Mouse (Mus musculus) heart, embryonic 14.5 days (tissue): ENCODE measurements around the gene Iqsec3. TPM values are rescaled to one million over a fixed set of nuclear protein-coding genes. Genes with fewer than 3 reads are reported as not detected.

Source experiments
- ATAC-seq: fragments of 200-750 bp; cut with Nextera tagmentation; 2 replicates; pipeline ENCODE4 v1.8.0; 2017; ENCODE audit warnings: low read depth, moderate TSS enrichment; ENCODE audit not compliant: insufficient number of reproducible peaks, insufficient read depth, low FRiP score
- H3K27ac ChIP-seq, 2 experiments: fragments of 200-500 bp in 1 of 2; fragments of 300-500 bp in 1 of 2; sonication (generic) in 1 of 2; replicated peaks in 1 of 2; 2 replicates each; pipeline ENCODE4 v1.5.1; 2012 to 2014; ENCODE audit warnings: low read depth in 2 of 2, low read length in 2 of 2, control low read depth in 1 of 2, mild to moderate bottlenecking in 1 of 2, mixed read lengths in 1 of 2; ENCODE audit not compliant: control insufficient read depth in 1 of 2, insufficient read depth in 1 of 2
- H3K27me3 ChIP-seq: fragments of 300-500 bp; sonication (generic); 2 replicates; pipeline ENCODE4 v1.6.1; 2014; ENCODE audit warnings: mild to moderate bottlenecking, low read length, control low read depth; ENCODE audit not compliant: control insufficient read depth, insufficient read depth
- H3K36me3 ChIP-seq: fragments of 300-500 bp; sonication (generic); 2 replicates; pipeline ENCODE4 v1.6.1; 2014; ENCODE audit warnings: mild to moderate bottlenecking, control low read depth, low read length, mixed read lengths; ENCODE audit not compliant: control insufficient read depth, insufficient read depth
- H3K4me1 ChIP-seq, 2 experiments: fragments of 200-500 bp in 1 of 2; fragments of 300-500 bp in 1 of 2; sonication (generic) in 1 of 2; 2 replicates each; pipeline ENCODE4 v1.6.1; 2012 to 2014; ENCODE audit warnings: low read length in 2 of 2, control low read depth in 1 of 2, mixed read lengths in 1 of 2; ENCODE audit not compliant: control insufficient read depth in 2 of 2, insufficient read depth in 2 of 2
- H3K4me2 ChIP-seq: fragments of 300-500 bp; sonication (generic); 2 replicates; pipeline ENCODE4 v1.6.1; 2014; ENCODE audit warnings: mild to moderate bottlenecking, low read length
- H3K4me3 ChIP-seq, 2 experiments: fragments of 200-500 bp in 1 of 2; fragments of 300-500 bp in 1 of 2; sonication (generic) in 1 of 2; 2 replicates each; pipeline ENCODE4 v1.5.1; 2012 to 2014; ENCODE audit warnings: low read length in 2 of 2, mild to moderate bottlenecking in 2 of 2, control low read depth in 1 of 2, low read depth in 1 of 2, moderate library complexity in 1 of 2; ENCODE audit not compliant: control insufficient read depth in 1 of 2, insufficient read depth in 1 of 2
- H3K9ac ChIP-seq: fragments of 300-500 bp; sonication (generic); 2 replicates; pipeline ENCODE4 v1.6.1; 2014; ENCODE audit warnings: mild to moderate bottlenecking, low read length
- H3K9me3 ChIP-seq: fragments of 300-500 bp; sonication (generic); 2 replicates; pipeline ENCODE4 v1.6.1; 2016; ENCODE audit warnings: low read length, control low read depth; ENCODE audit not compliant: control insufficient read depth
- WGBS: fragments of 180-500 bp; shearing (Covaris S2); extraction: QIAGEN DNeasy Blood & Tissue Kit; methylation state at CpG from one replicate; pipeline ENCODE4 v1.1.7; 2014; 5-methylcytosine and 5-hydroxymethylcytosine counted together
- polyA plus RNA-seq: library from polyadenylated mRNA; unstranded; fragments of >200 nt; fragmentation: Nextera tagmentation; extraction: Ambion mirVana; gene quantifications from 2 replicates; pipeline ENCODE4 v1.2.1, GENCODE M21; 2014

The Iqsec3 gene
- polyA plus RNA-seq, 1 experiment from 2014 or later, result not detected

DNA sequence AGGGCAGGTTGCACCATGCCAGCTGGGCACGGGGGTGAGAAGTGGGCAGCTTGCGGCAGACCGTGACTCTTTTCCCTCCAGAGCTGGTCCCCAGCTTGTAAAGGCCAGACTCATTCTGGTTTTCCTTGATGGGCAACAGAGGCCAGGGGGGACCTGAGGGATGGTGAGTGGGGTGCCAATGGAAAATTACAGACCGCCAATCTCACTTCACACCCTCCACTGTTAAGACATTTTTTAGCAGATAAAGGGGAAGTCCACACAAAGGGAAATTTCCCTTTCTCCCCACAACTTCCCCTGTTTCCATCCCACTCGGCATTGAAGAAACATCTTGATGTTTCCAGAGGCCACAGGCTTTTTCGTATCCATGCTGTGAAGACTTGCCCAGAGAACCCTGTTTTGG, 131.8 kb downstream of the Iqsec3 start:
- H3K27ac ChIP-seq, result no peak overlapping the region
- no peaks in the 10 kb centered on the region for H3K36me3 ChIP-seq
- no peak overlapping the region for H3K4me3 ChIP-seq
- H3K27me3 ChIP-seq, result peaks cover 16% of the 10 kb centered on the region; the same call in 1 of the 2 replicates
- H3K9ac ChIP-seq, result no peak overlapping the region
- H3K4me1 ChIP-seq, result peaks cover 2% of the 10 kb centered on the region in 2 experiments
- no peak overlapping the region for H3K4me2 ChIP-seq
- ATAC-seq, result no peak
- WGBS, result 66% methylated on average over 6 of the region's 6 CpGs
- H3K9me3 ChIP-seq, result no peaks in the 10 kb centered on the region

DNA sequence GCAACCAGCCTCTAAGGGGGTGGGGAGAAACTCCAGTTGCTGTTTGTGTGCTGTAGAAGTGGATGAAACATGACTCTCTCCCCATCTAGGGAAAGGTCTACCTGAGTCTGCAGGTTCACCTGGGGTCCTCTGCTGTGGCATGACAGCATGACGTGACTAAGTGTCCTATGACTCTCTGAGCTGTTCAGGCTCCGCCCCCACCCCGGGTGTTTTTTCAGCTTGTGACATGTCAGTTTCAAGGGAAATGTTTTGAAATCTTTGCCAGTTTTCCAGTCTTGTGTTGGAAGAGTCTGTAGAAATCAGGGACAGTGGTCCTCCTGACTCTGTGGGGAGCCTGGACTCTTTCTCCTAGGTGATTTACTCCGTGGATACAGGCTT, 135.0 kb downstream of the Iqsec3 start:
- Histone ChIP-seq H3K36me3 (no peaks in the 10 kb centered on the region), H3K4me1 (peaks cover 5 to 6% of the 10 kb centered on the region in 2 experiments), H3K4me2 (no peak overlapping the region), H3K9me3 (no peaks in the 10 kb centered on the region), H3K9ac (no peak overlapping the region), H3K27me3 (peaks cover 16% of the 10 kb centered on the region; the same call in 1 of the 2 replicates), H3K27ac (no peak overlapping the region), H3K4me3 (no peak overlapping the region)
- no peak for ATAC-seq
- 45% methylated on average over 4 of the region's 4 CpGs for WGBS

DNA sequence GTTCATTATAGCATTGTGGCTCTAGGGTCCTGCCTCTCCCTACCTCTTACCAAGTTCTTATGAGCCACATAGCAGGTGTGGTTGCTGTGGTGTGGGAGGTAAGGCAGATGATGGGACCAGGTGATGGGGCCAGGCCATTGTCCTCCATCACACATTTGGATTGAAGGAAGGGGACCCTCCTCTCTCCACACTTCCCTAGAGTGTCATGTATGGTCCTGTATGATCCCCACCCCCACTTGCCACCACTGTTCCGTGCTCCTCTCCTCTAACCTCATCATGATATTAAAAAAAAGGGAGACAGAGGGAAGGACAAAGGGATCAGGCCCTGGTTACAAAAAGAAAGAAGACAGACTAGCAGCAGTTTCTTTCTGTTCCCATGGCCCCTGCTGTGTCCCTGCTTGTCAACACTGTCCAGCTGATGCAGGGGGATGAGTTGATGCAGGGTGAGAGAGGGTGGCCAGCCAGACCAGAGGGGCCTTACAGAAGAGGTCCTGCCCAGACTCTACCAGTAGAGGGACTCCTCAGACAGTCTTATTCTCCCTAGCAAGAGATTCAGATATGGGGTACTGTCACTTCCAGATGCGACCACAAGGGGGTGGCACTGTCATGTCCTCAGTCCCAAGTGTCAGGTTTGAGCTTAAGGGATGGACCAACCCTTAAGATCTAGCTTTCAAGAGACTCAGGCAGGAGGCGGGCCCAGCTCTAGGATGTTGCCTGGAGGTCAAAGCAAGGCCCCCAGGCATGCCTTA, 135.5 kb downstream of the Iqsec3 start:
- no peak overlapping the region for H3K9ac ChIP-seq
- no peak overlapping the region for H3K4me2 ChIP-seq
- ATAC-seq, result no peak
- peaks cover 14% of the 10 kb centered on the region; the same call in 1 of the 2 replicates for H3K27me3 ChIP-seq
- WGBS, result 35% methylated on average over 3 of the region's 3 CpGs
- peaks cover 5 to 6% of the 10 kb centered on the region in 2 experiments for H3K4me1 ChIP-seq
- H3K27ac ChIP-seq, result no peak overlapping the region
- H3K9me3 ChIP-seq, result no peaks in the 10 kb centered on the region
- H3K36me3 ChIP-seq, result no peaks in the 10 kb centered on the region
- no peak overlapping the region for H3K4me3 ChIP-seq

DNA sequence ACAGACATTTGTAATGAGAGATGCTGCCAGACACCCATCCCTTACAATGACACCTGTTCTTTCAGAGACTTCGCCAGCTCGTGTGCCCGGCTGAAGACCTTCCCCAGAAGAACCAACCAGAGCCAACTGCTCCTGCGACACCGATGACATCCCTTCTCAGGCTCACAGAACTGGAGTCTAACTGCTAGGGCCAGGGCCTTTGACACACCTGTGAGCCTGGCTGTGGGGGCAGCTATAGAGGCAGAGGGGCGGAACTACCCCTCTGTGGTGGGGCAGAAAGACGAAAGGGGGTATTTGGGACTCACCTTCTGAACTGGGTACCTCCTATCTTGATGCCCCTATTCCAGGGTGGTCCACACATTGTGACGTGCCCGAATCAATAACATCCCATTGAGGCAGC, 136.2 kb downstream of the Iqsec3 start:
- H3K4me3 ChIP-seq, result no peak overlapping the region
- no peaks in the 10 kb centered on the region for H3K36me3 ChIP-seq
- WGBS, result 93% methylated on average over 9 of the region's 9 CpGs
- H3K9me3 ChIP-seq, result no peaks in the 10 kb centered on the region
- H3K4me1 ChIP-seq, result peaks cover 5 to 6% of the 10 kb centered on the region in 2 experiments
- H3K27ac ChIP-seq, result no peak overlapping the region
- no peak overlapping the region for H3K9ac ChIP-seq
- peaks cover 10% of the 10 kb centered on the region; the same call in 1 of the 2 replicates for H3K27me3 ChIP-seq
- no peak overlapping the region for H3K4me2 ChIP-seq
- no peak for ATAC-seq

DNA sequence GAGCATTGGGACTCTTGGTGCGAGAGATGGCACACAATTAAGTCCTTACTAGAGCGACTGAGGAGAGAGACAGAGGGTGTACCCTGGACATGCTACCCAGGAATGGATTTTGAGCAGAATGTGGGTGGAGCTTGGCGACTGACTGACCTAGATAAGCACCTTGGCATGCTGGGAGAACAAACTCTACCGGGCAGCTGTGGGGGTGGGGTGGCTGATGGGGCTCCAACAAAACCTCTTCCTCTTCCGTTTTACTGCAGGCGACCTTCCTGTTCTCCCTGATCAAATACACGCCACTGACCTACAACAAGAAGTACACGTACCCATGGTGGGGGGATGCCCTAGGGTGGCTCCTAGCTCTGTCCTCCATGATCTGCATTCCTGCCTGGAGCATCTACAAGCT, 136.9 kb downstream of the Iqsec3 start:
- 44% methylated on average over 8 of the region's 8 CpGs for WGBS
- Histone ChIP-seq H3K27me3 (peaks cover 10% of the 10 kb centered on the region; the same call in 1 of the 2 replicates), H3K9ac (no peak overlapping the region), H3K36me3 (no peaks in the 10 kb centered on the region), H3K4me2 (no peak overlapping the region), H3K4me1 (peaks cover 5 to 6% of the 10 kb centered on the region in 2 experiments), H3K9me3 (no peaks in the 10 kb centered on the region), H3K27ac (no peak overlapping the region), H3K4me3 (no peak overlapping the region)
- ATAC-seq, result no peak

DNA sequence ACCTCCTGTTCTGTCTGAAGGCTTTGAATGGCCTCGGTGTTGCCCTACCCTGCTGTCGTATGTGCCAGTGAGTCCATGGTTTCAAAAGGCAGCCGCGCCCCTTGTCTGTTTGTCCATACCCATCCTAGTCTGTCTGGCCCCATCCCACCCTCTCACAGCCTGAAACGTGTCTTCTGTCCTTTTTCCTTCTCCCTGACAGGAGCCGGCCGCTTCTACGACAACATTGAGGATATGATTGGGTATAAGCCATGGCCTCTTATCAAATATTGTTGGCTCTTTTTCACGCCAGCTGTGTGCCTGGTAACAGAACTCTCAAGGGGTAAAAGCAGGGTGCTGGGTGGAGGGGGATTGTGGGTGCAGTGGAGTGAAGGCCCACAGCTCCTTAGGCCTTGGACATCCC, 137.6 kb downstream of the Iqsec3 start:
- H3K4me3 ChIP-seq, result no peak overlapping the region
- 78% methylated on average over 9 of the region's 9 CpGs for WGBS
- no peak overlapping the region for H3K9ac ChIP-seq
- H3K9me3 ChIP-seq, result no peaks in the 10 kb centered on the region
- H3K36me3 ChIP-seq, result no peaks in the 10 kb centered on the region
- no peak for ATAC-seq
- H3K27ac ChIP-seq, result no peak overlapping the region
- peaks cover 10% of the 10 kb centered on the region; the same call in 1 of the 2 replicates for H3K27me3 ChIP-seq
- H3K4me1 ChIP-seq, result peaks cover 5 to 6% of the 10 kb centered on the region in 2 experiments
- H3K4me2 ChIP-seq, result no peak overlapping the region

DNA sequence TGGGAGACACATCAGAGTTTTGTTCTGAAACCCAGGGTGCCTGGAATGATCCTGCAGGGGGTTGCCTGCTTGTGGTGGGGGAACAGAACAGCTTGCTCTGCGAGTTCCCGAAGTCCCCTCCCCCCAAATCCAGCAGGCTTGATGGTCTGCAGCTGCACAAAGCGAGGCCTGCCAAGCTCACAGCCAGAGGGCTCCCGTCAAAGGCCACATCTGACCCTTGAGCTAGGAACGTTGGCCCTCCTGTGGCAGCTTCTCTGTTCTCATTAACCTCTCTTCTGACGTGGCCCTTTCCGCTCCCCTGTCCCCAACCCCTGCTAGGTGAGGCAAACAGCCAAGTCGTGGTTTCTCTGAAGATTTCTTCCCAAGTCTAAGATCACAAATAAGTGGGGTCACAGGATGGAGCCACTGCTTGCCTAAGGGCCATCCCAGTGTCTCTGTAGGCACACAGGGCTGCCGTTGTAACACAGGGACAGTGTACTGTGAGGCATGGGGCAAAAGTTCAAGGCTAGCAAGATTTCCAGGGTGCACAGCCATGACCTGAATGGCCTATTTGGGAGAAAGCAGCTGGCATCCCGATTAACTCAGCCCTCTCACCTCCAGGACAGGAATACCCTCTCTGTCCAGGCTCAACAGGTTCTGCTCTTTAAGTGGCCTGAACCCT, 143.5 kb downstream of the Iqsec3 start:
- H3K9ac ChIP-seq, result no peak overlapping the region
- H3K4me1 ChIP-seq, result peaks cover 13 to 15% of the 10 kb centered on the region in 2 experiments; a peak in 3 of 4 replicates
- no peak for ATAC-seq
- no peak overlapping the region for H3K27ac ChIP-seq
- no peaks in the 10 kb centered on the region for H3K9me3 ChIP-seq
- H3K36me3 ChIP-seq, result no peaks in the 10 kb centered on the region
- H3K27me3 ChIP-seq, result no peaks in the 10 kb centered on the region
- no peak overlapping the region for H3K4me3 ChIP-seq
- no peak overlapping the region for H3K4me2 ChIP-seq
- WGBS, result 21% methylated on average over 10 of the region's 10 CpGs
